Mouse (Mus musculus) olfactory bulb, adult 2 months (tissue): Measurements from ENCODE around the gene Sdf2.

Experiments used
- CTCF ChIP-seq: fragments of 200-500 bp; IDR thresholded peaks from 2 replicates; pipeline ENCODE4 v1.5.1; 2012; ENCODE audit warnings: low read depth, mild to moderate bottlenecking, low read length, moderate library complexity; ENCODE audit not compliant: insufficient read depth
- POLR2A ChIP-seq: fragments of 200-500 bp; IDR thresholded peaks from 2 replicates; pipeline ENCODE4 v1.6.1; 2012; ENCODE audit warnings: mild to moderate bottlenecking, low read depth, low read length, moderate library complexity; ENCODE audit not compliant: insufficient read depth

DNA sequence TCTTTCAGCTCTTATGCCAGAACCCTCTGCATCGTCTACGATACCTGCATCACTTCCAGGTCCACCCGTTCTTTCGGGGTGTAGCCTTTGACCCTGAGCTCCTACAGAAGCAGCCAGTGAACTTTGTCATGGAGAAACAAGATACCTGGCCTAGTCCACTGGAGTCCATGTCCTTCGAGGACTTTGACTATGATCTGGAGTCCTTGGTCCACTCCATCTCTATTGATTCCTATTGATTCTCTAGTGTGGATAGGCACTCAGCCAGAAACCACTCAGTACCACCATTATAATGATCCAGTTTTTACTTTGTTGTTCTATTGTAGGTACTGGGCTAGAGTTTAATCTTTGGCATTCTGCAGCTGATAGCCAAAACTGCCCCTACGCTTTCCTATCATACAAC lies 49.0 kb downstream of the Sdf2 start:
- TF ChIP-seq POLR2A = no peak
- no peak for TF ChIP-seq CTCF
